Mouse (Mus musculus) midbrain, embryonic 11.5 days (tissue): Measurements from ENCODE around the gene Fh1. TPM values are rescaled to one million over a fixed set of nuclear protein-coding genes. Genes with fewer than 3 reads are reported as not detected.

ENCODE experiments used
- ATAC-seq: fragments of 200-750 bp; cut with Nextera tagmentation; 2 replicates; pipeline ENCODE4 v1.8.0; 2017; ENCODE audit warnings: moderate TSS enrichment, moderate library complexity; ENCODE audit not compliant: low FRiP score
- DNase-seq: peaks from one replicate; pipeline ENCODE4 v3.0.0; 2015; ENCODE audit warnings: low spot score; ENCODE audit errors: missing footprints
- H3K27ac ChIP-seq: fragments of 300-500 bp; sonication (generic); 2 replicates; pipeline ENCODE4 v1.5.1; 2014; ENCODE audit warnings: low read depth, low read length
- H3K27me3 ChIP-seq: fragments of 300-500 bp; sonication (generic); 2 replicates; pipeline ENCODE4 v1.6.1; 2014; ENCODE audit warnings: mild to moderate bottlenecking, low read length, moderate library complexity, mixed read lengths; ENCODE audit not compliant: control insufficient read depth, insufficient read depth
- H3K36me3 ChIP-seq: fragments of 300-500 bp; sonication (generic); 2 replicates; pipeline ENCODE4 v1.6.1; 2014; ENCODE audit warnings: mild to moderate bottlenecking, low read length, moderate library complexity, mixed read lengths; ENCODE audit not compliant: control insufficient read depth, insufficient read depth
- H3K4me1 ChIP-seq: fragments of 300-500 bp; sonication (generic); 2 replicates; pipeline ENCODE4 v1.6.1; 2014; ENCODE audit warnings: low read length; ENCODE audit not compliant: control insufficient read depth, insufficient read depth
- H3K4me2 ChIP-seq: fragments of 300-500 bp; sonication (generic); 2 replicates; pipeline ENCODE4 v1.6.1; 2014; ENCODE audit warnings: mild to moderate bottlenecking, moderate library complexity
- H3K4me3 ChIP-seq: fragments of 300-500 bp; sonication (generic); 2 replicates; pipeline ENCODE4 v1.5.1; 2014; ENCODE audit warnings: low read depth, low read length
- H3K9ac ChIP-seq: fragments of 300-500 bp; sonication (generic); 2 replicates; pipeline ENCODE4 v1.6.1; 2014; ENCODE audit warnings: low read length
- H3K9me3 ChIP-seq: fragments of 300-500 bp; sonication (generic); 2 replicates; pipeline ENCODE4 v1.6.1; 2016; ENCODE audit warnings: low read length; ENCODE audit not compliant: control insufficient read depth
- WGBS: fragments of 180-500 bp; shearing (Covaris S2); extraction: QIAGEN DNeasy Blood & Tissue Kit; methylation state at CpG from one replicate; pipeline ENCODE4 v1.1.7; 2014; 5-methylcytosine and 5-hydroxymethylcytosine counted together
- polyA plus RNA-seq: library from polyadenylated mRNA; unstranded; fragments of >200 nt; fragmentation: Nextera tagmentation; extraction: Ambion mirVana; gene quantifications from 2 replicates; pipeline ENCODE4 v1.2.1, GENCODE M21; 2014

Fh1 gene
- polyA plus RNA-seq, 1 experiment from 2014 or later = 109 TPM

GRCm38 (mm10) chr1:175565579-175566103 lies 59.8 kb downstream of the Fh1 start:
- Histone ChIP-seq H3K4me1 (no peaks in the 10 kb centered on the region), H3K4me3 (no peak overlapping the region), H3K36me3 (no peaks in the 10 kb centered on the region), H3K27ac (no peak overlapping the region), H3K4me2 (no peak overlapping the region), H3K9ac (no peak overlapping the region), H3K27me3 (no peaks in the 10 kb centered on the region), H3K9me3 (no peaks in the 10 kb centered on the region)
- ATAC-seq = no peak
- no peak for DNase-seq
- 75% methylated on average over 6 of the region's 6 CpGs for WGBS

DNA sequence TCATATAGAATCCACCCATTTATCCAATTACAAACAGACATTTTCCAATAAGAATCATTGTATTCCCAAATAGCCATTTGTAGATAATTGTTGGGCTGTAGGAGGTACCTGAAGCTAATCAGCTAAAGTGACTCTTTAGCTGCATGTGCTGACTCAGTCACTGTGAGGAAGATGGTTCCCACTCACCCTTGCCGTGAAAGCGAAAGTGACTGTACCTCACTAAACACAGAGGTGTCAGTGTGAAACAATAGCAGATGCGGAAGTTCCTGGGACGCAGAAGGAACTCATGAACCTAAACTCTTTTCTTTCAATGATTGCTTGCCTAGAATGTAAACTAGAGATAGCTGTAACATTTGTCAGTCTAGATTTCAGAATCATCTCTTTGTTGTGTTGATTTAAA lies 61.1 kb downstream of the Fh1 start:
- no peaks in the 10 kb centered on the region for H3K27me3 ChIP-seq
- no peak for ATAC-seq
- DNase-seq = no peak
- no peaks in the 10 kb centered on the region for H3K4me1 ChIP-seq
- H3K9ac ChIP-seq = no peak overlapping the region
- H3K9me3 ChIP-seq = no peaks in the 10 kb centered on the region
- H3K4me2 ChIP-seq = no peak overlapping the region
- no peaks in the 10 kb centered on the region for H3K36me3 ChIP-seq
- H3K27ac ChIP-seq = no peak overlapping the region
- no peak overlapping the region for H3K4me3 ChIP-seq
- 93% methylated on average over 4 of the region's 4 CpGs for WGBS

DNA sequence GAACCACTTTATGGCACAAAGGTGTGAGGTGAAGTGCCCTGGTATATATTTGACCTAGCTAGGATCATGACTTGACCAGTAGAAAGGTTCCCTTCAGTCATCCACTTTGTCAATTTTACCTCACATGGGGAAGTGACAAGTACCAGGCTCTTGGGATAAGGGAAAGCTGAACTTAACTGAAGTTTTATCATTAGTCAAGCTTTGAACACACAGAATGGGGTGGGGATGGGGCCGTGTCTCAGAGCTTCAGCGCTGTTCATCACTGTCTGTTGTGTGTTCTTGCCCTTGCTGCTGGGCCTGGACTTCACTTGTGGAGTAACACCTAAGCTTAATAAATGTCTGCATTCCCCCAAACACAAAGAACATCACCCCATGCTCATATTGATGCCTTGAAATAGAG lies 63.1 kb downstream of the Fh1 start:
- H3K4me2 ChIP-seq = no peak overlapping the region
- no peaks in the 10 kb centered on the region for H3K9me3 ChIP-seq
- H3K27me3 ChIP-seq = no peaks in the 10 kb centered on the region
- no peak for ATAC-seq
- 94% methylated on average over 2 of the region's 2 CpGs for WGBS
- no peaks in the 10 kb centered on the region for H3K4me1 ChIP-seq
- no peak for DNase-seq
- H3K4me3 ChIP-seq = no peak overlapping the region
- H3K36me3 ChIP-seq = no peaks in the 10 kb centered on the region
- H3K9ac ChIP-seq = no peak overlapping the region
- H3K27ac ChIP-seq = no peak overlapping the region

- Histone ChIP-seq H3K4me1 (no peaks in the 10 kb centered on the region), H3K9me3 (no peaks in the 10 kb centered on the region), H3K9ac (no peak overlapping the region), H3K27me3 (no peaks in the 10 kb centered on the region), H3K27ac (no peak overlapping the region), H3K4me2 (no peak overlapping the region), H3K4me3 (no peak overlapping the region), H3K36me3 (no peaks in the 10 kb centered on the region)
- ATAC-seq (no peak), DNase-seq (no peak)
Observed at GRCm38 (mm10) chr1:175561806-175562205, 63.6 kb downstream of the Fh1 start.

GRCm38 (mm10) chr1:175554641-175555040 lies 70.8 kb downstream of the Fh1 start:
- WGBS = 89% methylated on average over 1 of the region's 1 CpGs
- no peaks in the 10 kb centered on the region for H3K4me1 ChIP-seq
- no peak overlapping the region for H3K4me2 ChIP-seq
- DNase-seq (no peak), ATAC-seq (no peak)
- no peaks in the 10 kb centered on the region for H3K27me3 ChIP-seq
- no peaks in the 10 kb centered on the region for H3K36me3 ChIP-seq
- H3K4me3 ChIP-seq = no peak overlapping the region
- H3K27ac ChIP-seq = no peak overlapping the region
- H3K9ac ChIP-seq = no peak overlapping the region
- H3K9me3 ChIP-seq = no peaks in the 10 kb centered on the region

DNA sequence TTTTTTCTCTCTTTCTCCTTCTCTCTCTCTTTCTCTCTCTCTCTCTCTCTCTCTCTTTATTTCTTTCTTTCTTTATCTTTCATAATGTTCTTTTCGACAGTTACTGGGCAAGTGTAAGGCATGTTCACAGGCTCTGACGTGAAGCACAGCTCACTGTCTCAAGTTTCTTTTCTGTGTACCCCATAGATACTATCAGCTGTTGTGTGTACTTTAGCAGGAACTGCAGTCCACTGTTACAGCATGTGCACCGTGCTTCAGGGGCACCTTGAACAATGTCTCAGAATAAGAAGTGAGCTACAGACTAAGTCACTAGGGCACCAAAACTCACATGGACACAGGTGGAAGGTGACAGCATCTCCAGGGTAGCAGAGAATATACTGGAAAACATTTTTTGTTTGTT lies 73.0 kb downstream of the Fh1 start:
- ATAC-seq (no peak), DNase-seq (no peak)
- H3K27ac ChIP-seq = no peak overlapping the region
- no peaks in the 10 kb centered on the region for H3K4me1 ChIP-seq
- no peak overlapping the region for H3K4me2 ChIP-seq
- 89% methylated on average over 3 of the region's 3 CpGs for WGBS
- H3K36me3 ChIP-seq = no peaks in the 10 kb centered on the region
- H3K27me3 ChIP-seq = no peaks in the 10 kb centered on the region
- H3K9me3 ChIP-seq = no peaks in the 10 kb centered on the region
- no peak overlapping the region for H3K9ac ChIP-seq
- H3K4me3 ChIP-seq = no peak overlapping the region

DNA sequence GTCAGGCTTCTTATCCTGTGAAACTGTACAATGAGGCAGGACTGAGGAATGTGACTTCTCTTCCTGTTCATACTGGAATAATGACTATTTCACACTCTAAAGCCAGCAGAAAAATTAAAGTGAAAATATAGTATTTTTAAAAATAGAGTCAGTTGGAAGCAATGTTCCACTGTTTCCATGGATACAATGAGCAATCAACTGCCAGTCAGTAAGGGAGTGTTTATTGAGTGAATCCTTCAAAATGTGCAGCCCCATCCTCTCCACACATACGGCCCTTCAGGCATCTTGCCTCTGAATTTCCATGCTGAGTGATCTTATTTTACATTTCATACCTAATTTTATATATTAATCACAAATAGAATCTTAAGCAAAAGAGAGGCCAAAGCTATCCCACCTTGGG lies 74.8 kb downstream of the Fh1 start:
- H3K36me3 ChIP-seq = no peaks in the 10 kb centered on the region
- H3K27ac ChIP-seq = no peak overlapping the region
- 85% methylated on average over 1 of the region's 1 CpGs for WGBS
- no peak for ATAC-seq
- H3K4me3 ChIP-seq = no peak overlapping the region
- no peak overlapping the region for H3K4me2 ChIP-seq
- H3K9ac ChIP-seq = no peak overlapping the region
- DNase-seq = no peak
- H3K4me1 ChIP-seq = no peaks in the 10 kb centered on the region
- H3K9me3 ChIP-seq = no peaks in the 10 kb centered on the region
- no peaks in the 10 kb centered on the region for H3K27me3 ChIP-seq

Other genes with a start within 250 kb of the Fh1 start
- 4.9 and 6.0 TPM in 2 replicates for gene Rgs7, start 133.1 kb downstream of the Fh1 start, polyA plus RNA-seq
- gene Kmo, start 5.3 kb downstream of the Fh1 start, polyA plus RNA-seq = 0.07 TPM in 1 of 2 replicates, not detected in the other
- gene Opn3, start 67.1 kb upstream of the Fh1 start, polyA plus RNA-seq = 13.2 and 15.0 TPM in 2 replicates
- 6.9 and 8.0 TPM in 2 replicates for gene Chml, start 67.3 kb upstream of the Fh1 start, polyA plus RNA-seq
- not detected in 2 replicates for gene Wdr64, start 73.0 kb upstream of the Fh1 start, polyA plus RNA-seq